Mouse (Mus musculus) midbrain, embryonic 13.5 days (tissue): ENCODE measurements around the gene Ttll11. TPM values are rescaled to one million over a fixed set of nuclear protein-coding genes. Genes with fewer than 3 reads are reported as not detected.

ENCODE experiments used
- ATAC-seq: fragments of 200-750 bp; cut with Nextera tagmentation; 2 replicates; pipeline ENCODE4 v1.8.0; 2017; ENCODE audit warnings: mild to moderate bottlenecking, moderate TSS enrichment, moderate library complexity
- H3K27ac ChIP-seq: fragments of 300-500 bp; sonication (generic); 2 replicates; pipeline ENCODE4 v1.5.1; 2015; ENCODE audit warnings: inconsistent platforms, mild to moderate bottlenecking, moderate library complexity
- H3K27me3 ChIP-seq: fragments of 300-500 bp; sonication (generic); 2 replicates; pipeline ENCODE4 v1.6.1; 2015; ENCODE audit warnings: mild to moderate bottlenecking, inconsistent platforms
- H3K36me3 ChIP-seq: fragments of 300-500 bp; sonication (generic); 2 replicates; pipeline ENCODE4 v1.6.1; 2015; ENCODE audit warnings: mild to moderate bottlenecking, inconsistent platforms
- H3K4me1 ChIP-seq: fragments of 300-500 bp; sonication (generic); replicated peaks from 2 replicates; pipeline ENCODE4 v1.6.1; 2015; ENCODE audit warnings: inconsistent platforms
- H3K4me2 ChIP-seq: fragments of 300-500 bp; sonication (generic); replicated peaks from 2 replicates; pipeline ENCODE4 v1.6.1; 2015; ENCODE audit warnings: moderate library complexity, mild to moderate bottlenecking, inconsistent platforms
- H3K4me3 ChIP-seq: fragments of 300-500 bp; sonication (generic); replicated peaks from 2 replicates; pipeline ENCODE4 v1.5.1; 2015; ENCODE audit warnings: mild to moderate bottlenecking, inconsistent platforms
- H3K9ac ChIP-seq: fragments of 300-500 bp; sonication (generic); replicated peaks from 2 replicates; pipeline ENCODE4 v1.6.1; 2015; ENCODE audit warnings: mild to moderate bottlenecking, inconsistent platforms
- H3K9me3 ChIP-seq: fragments of 300-500 bp; sonication (generic); 2 replicates; pipeline ENCODE4 v1.6.1; 2016; ENCODE audit warnings: mild to moderate bottlenecking, inconsistent platforms
- WGBS: fragments of 180-500 bp; shearing (Covaris S2); methylation state at CpG from one replicate; pipeline ENCODE4 v1.1.7; 2015; 5-methylcytosine and 5-hydroxymethylcytosine counted together
- polyA plus RNA-seq: library from polyadenylated mRNA; unstranded; fragments of >200 nt; fragmentation: Nextera tagmentation; extraction: Ambion mirVana; gene quantifications from 2 replicates; pipeline ENCODE4 v1.2.1, GENCODE M21; 2015

The Ttll11 gene
- polyA plus RNA-seq, 1 experiment from 2014 or later: 4.3 TPM

GRCm38 (mm10) chr2:35767834-35768537 is 211.7 kb downstream of the Ttll11 start:
- Histone ChIP-seq H3K4me1 (peaks cover 18% of the 10 kb centered on the region), H3K27me3 (0 out of 2 replicates have a peak, but pooled peaks cover 4% of the 10 kb centered on the region), H3K27ac (no peak overlapping the region), H3K4me2 (no peak overlapping the region), H3K9ac (no peak overlapping the region), H3K36me3 (no peaks in the 10 kb centered on the region), H3K4me3 (no peak overlapping the region), H3K9me3 (no peaks in the 10 kb centered on the region)
- ATAC-seq: 0 out of 2 replicates have a peak, but pooled peaks have one; percentile 44
- WGBS: 45% methylated on average over 14 of the region's 14 CpGs

GRCm38 (mm10) chr2:35764328-35764727 is 215.4 kb downstream of the Ttll11 start:
- Histone ChIP-seq H3K9ac (no peak overlapping the region), H3K4me2 (no peak overlapping the region), H3K36me3 (no peaks in the 10 kb centered on the region), H3K27me3 (0 out of 2 replicates have a peak, but pooled peaks cover 4% of the 10 kb centered on the region), H3K4me3 (no peak overlapping the region), H3K4me1 (peaks cover 30% of the 10 kb centered on the region), H3K9me3 (no peaks in the 10 kb centered on the region), H3K27ac (no peak overlapping the region)
- WGBS: 90% methylated on average over 8 of the region's 8 CpGs
- no peak for ATAC-seq

- H3K9ac ChIP-seq: no peak overlapping the region
- no peak overlapping the region for H3K27ac ChIP-seq
- ATAC-seq: no peak
- H3K36me3 ChIP-seq: no peaks in the 10 kb centered on the region
- 89% methylated on average over 7 of the region's 7 CpGs for WGBS
- peaks cover 28% of the 10 kb centered on the region for H3K4me1 ChIP-seq
- H3K4me3 ChIP-seq: no peak overlapping the region
- no peaks in the 10 kb centered on the region for H3K27me3 ChIP-seq
- no peak overlapping the region for H3K4me2 ChIP-seq
- no peaks in the 10 kb centered on the region for H3K9me3 ChIP-seq
These were observed 215.9 kb downstream of the Ttll11 start for GRCm38 (mm10) chr2:35763818-35764217.

GRCm38 (mm10) chr2:35761458-35761857 is 218.3 kb downstream of the Ttll11 start:
- WGBS: 93% methylated on average over 5 of the region's 5 CpGs
- ATAC-seq: no peak
- Histone ChIP-seq H3K4me2 (no peak overlapping the region), H3K4me1 (peaks cover 16% of the 10 kb centered on the region), H3K4me3 (no peak overlapping the region), H3K9me3 (no peaks in the 10 kb centered on the region), H3K27me3 (no peaks in the 10 kb centered on the region), H3K36me3 (no peaks in the 10 kb centered on the region), H3K27ac (no peak overlapping the region), H3K9ac (no peak overlapping the region)

GRCm38 (mm10) chr2:35760867-35761266 is 218.8 kb downstream of the Ttll11 start:
- Histone ChIP-seq H3K9me3 (no peaks in the 10 kb centered on the region), H3K4me2 (no peak overlapping the region), H3K4me3 (no peak overlapping the region), H3K4me1 (peaks cover 12% of the 10 kb centered on the region; the same call in 1 of the 2 replicates), H3K9ac (no peak overlapping the region), H3K27ac (no peak overlapping the region), H3K36me3 (no peaks in the 10 kb centered on the region), H3K27me3 (no peaks in the 10 kb centered on the region)
- no peak for ATAC-seq

- ATAC-seq: no peak
- no peak overlapping the region for H3K9ac ChIP-seq
- H3K36me3 ChIP-seq: no peaks in the 10 kb centered on the region
- no peak overlapping the region for H3K27ac ChIP-seq
- no peaks in the 10 kb centered on the region for H3K9me3 ChIP-seq
- H3K4me2 ChIP-seq: no peak overlapping the region
- H3K4me3 ChIP-seq: no peak overlapping the region
- no peaks in the 10 kb centered on the region for H3K27me3 ChIP-seq
- WGBS: 70% methylated on average over 8 of the region's 8 CpGs
- H3K4me1 ChIP-seq: peaks cover 12% of the 10 kb centered on the region; the same call in 1 of the 2 replicates
These were observed 219.4 kb downstream of the Ttll11 start for GRCm38 (mm10) chr2:35760352-35760751.

GRCm38 (mm10) chr2:35756467-35756866 is 223.2 kb downstream of the Ttll11 start:
- WGBS: 88% methylated on average over 7 of the region's 7 CpGs

GRCm38 (mm10) chr2:35751781-35752505 is 227.8 kb downstream of the Ttll11 start:
- Histone ChIP-seq H3K4me2 (no peak overlapping the region), H3K4me3 (no peak overlapping the region), H3K27me3 (no peaks in the 10 kb centered on the region), H3K9me3 (no peaks in the 10 kb centered on the region), H3K27ac (no peak overlapping the region), H3K9ac (no peak overlapping the region), H3K4me1 (peaks cover 17% of the 10 kb centered on the region), H3K36me3 (no peaks in the 10 kb centered on the region)
- WGBS: 85% methylated on average over 18 of the region's 18 CpGs
- no peak for ATAC-seq

More at GRCm38 (mm10) chr2:35756467-35756866, 223.2 kb downstream of the Ttll11 start:
- no peak overlapping the region for H3K4me3 ChIP-seq
- no peak overlapping the region for H3K9ac ChIP-seq
- no peaks in the 10 kb centered on the region for H3K27me3 ChIP-seq
- H3K36me3 ChIP-seq: no peaks in the 10 kb centered on the region
- H3K27ac ChIP-seq: no peak overlapping the region
- peaks cover 15% of the 10 kb centered on the region; the same call in 1 of the 2 replicates for H3K4me1 ChIP-seq
- H3K4me2 ChIP-seq: no peak overlapping the region
- no peak for ATAC-seq
- no peaks in the 10 kb centered on the region for H3K9me3 ChIP-seq

GRCm38 (mm10) chr2:35750533-35751141 is 229.1 kb downstream of the Ttll11 start:
- ATAC-seq: no peak
- H3K9me3 ChIP-seq: no peaks in the 10 kb centered on the region
- H3K27ac ChIP-seq: no peak overlapping the region
- no peak overlapping the region for H3K4me2 ChIP-seq
- H3K4me3 ChIP-seq: no peak overlapping the region
- H3K4me1 ChIP-seq: peaks cover 23% of the 10 kb centered on the region
- no peaks in the 10 kb centered on the region for H3K36me3 ChIP-seq
- no peaks in the 10 kb centered on the region for H3K27me3 ChIP-seq
- 78% methylated on average over 7 of the region's 7 CpGs for WGBS
- no peak overlapping the region for H3K9ac ChIP-seq

- no peak for ATAC-seq
- 75% methylated on average over 12 of the region's 12 CpGs for WGBS
- Histone ChIP-seq H3K4me1 (peaks cover 23% of the 10 kb centered on the region), H3K4me2 (no peak overlapping the region), H3K36me3 (no peaks in the 10 kb centered on the region), H3K27me3 (no peaks in the 10 kb centered on the region), H3K9me3 (no peaks in the 10 kb centered on the region), H3K27ac (no peak overlapping the region), H3K9ac (no peak overlapping the region), H3K4me3 (no peak overlapping the region)
These were observed 232.2 kb downstream of the Ttll11 start for GRCm38 (mm10) chr2:35747371-35748035.

GRCm38 (mm10) chr2:35746638-35747037 is 233.1 kb downstream of the Ttll11 start:
- peaks cover 19% of the 10 kb centered on the region for H3K4me1 ChIP-seq
- no peak for ATAC-seq
- WGBS: 39% methylated on average over 6 of the region's 7 CpGs
- no peak overlapping the region for H3K4me3 ChIP-seq
- no peaks in the 10 kb centered on the region for H3K27me3 ChIP-seq
- H3K4me2 ChIP-seq: no peak overlapping the region
- H3K27ac ChIP-seq: peak overlapping the region; percentile 39; the same call in 1 of the 2 replicates
- no peaks in the 10 kb centered on the region for H3K9me3 ChIP-seq
- no peaks in the 10 kb centered on the region for H3K36me3 ChIP-seq
- H3K9ac ChIP-seq: no peak overlapping the region

- Histone ChIP-seq H3K4me1 (peaks cover 19% of the 10 kb centered on the region), H3K27ac (no peak overlapping the region), H3K9ac (no peak overlapping the region), H3K9me3 (no peaks in the 10 kb centered on the region), H3K36me3 (no peaks in the 10 kb centered on the region), H3K4me3 (no peak overlapping the region), H3K27me3 (no peaks in the 10 kb centered on the region), H3K4me2 (no peak overlapping the region)
- 86% methylated on average over 10 of the region's 10 CpGs for WGBS
- no peak for ATAC-seq
These were observed 233.8 kb downstream of the Ttll11 start for GRCm38 (mm10) chr2:35745876-35746275.
